Mouse (Mus musculus): ENCODE measurements around the gene Ccdc74a. TPM values are rescaled to one million over a fixed set of nuclear protein-coding genes. Genes with fewer than 3 reads are reported as not detected.

Gene Ccdc74a
- polyA plus RNA-seq, 1 experiment from 2014 or later: 18.0 TPM

Other genes starting within 250 kb of the Ccdc74a start
- gene Snap29, start 240.5 kb upstream of the Ccdc74a start, polyA plus RNA-seq (2015; fragmentation: Nextera tagmentation; extraction: Ambion mirVana): 24.2 and 24.4 TPM in 2 replicates
- gene Pi4ka, start 240.2 kb upstream of the Ccdc74a start, polyA plus RNA-seq (2015; fragmentation: Nextera tagmentation; extraction: Ambion mirVana): 58.1 and 70.6 TPM in 2 replicates
- gene Crkl, start 194.5 kb upstream of the Ccdc74a start, polyA plus RNA-seq (2015; fragmentation: Nextera tagmentation; extraction: Ambion mirVana): 74.3 and 74.6 TPM in 2 replicates
- 13.4 and 14.8 TPM in 2 replicates for gene Aifm3, start 156.9 kb upstream of the Ccdc74a start, polyA plus RNA-seq (2015; fragmentation: Nextera tagmentation; extraction: Ambion mirVana)
- 140 and 149 TPM in 2 replicates for gene Lztr1, start 137.8 kb upstream of the Ccdc74a start, polyA plus RNA-seq (2015; fragmentation: Nextera tagmentation; extraction: Ambion mirVana)
- gene Thap7, start 115.3 kb upstream of the Ccdc74a start, polyA plus RNA-seq (2015; fragmentation: Nextera tagmentation; extraction: Ambion mirVana): 65.1 and 65.8 TPM in 2 replicates
- gene Lrrc74b, start 85.2 kb upstream of the Ccdc74a start, polyA plus RNA-seq (2015; fragmentation: Nextera tagmentation; extraction: Ambion mirVana): 1.7 and 1.8 TPM in 2 replicates
- 3.0 and 3.2 TPM in 2 replicates for gene P2rx6, start 84.6 kb upstream of the Ccdc74a start, polyA plus RNA-seq (2015; fragmentation: Nextera tagmentation; extraction: Ambion mirVana)
- gene Slc7a4, start 63.3 kb upstream of the Ccdc74a start, polyA plus RNA-seq (2015; fragmentation: Nextera tagmentation; extraction: Ambion mirVana): 53.9 and 54.6 TPM in 2 replicates
- 23.6 and 30.4 TPM in 2 replicates for gene Smpd4, start 27.1 kb upstream of the Ccdc74a start, polyA plus RNA-seq (2015; fragmentation: Nextera tagmentation; extraction: Ambion mirVana)
- gene Med15, start 86.4 kb downstream of the Ccdc74a start, polyA plus RNA-seq (2015; fragmentation: Nextera tagmentation; extraction: Ambion mirVana): 43.2 and 52.6 TPM in 2 replicates
- 90.2 and 98.7 TPM in 2 replicates for gene Klhl22, start 113.1 kb downstream of the Ccdc74a start, polyA plus RNA-seq (2015; fragmentation: Nextera tagmentation; extraction: Ambion mirVana)
- 1.4 TPM in 2 replicates for gene Scarf2, start 150.8 kb downstream of the Ccdc74a start, polyA plus RNA-seq (2015; fragmentation: Nextera tagmentation; extraction: Ambion mirVana)
- 3.3 and 3.9 TPM in 2 replicates for gene B830017H08Rik, start 186.7 kb downstream of the Ccdc74a start, polyA plus RNA-seq (2015; fragmentation: Nextera tagmentation; extraction: Ambion mirVana)
- 3.5 and 3.8 TPM in 2 replicates for gene Car15, start 191.9 kb downstream of the Ccdc74a start, polyA plus RNA-seq (2015; fragmentation: Nextera tagmentation; extraction: Ambion mirVana)
- 0.29 and 0.36 TPM in 2 replicates for gene Gm20518, start 245.2 kb downstream of the Ccdc74a start, polyA plus RNA-seq (2015; fragmentation: Nextera tagmentation; extraction: Ambion mirVana)
- 0.05 TPM in 1 of 2 replicates, not detected in the other for gene Tssk1, start 247.8 kb downstream of the Ccdc74a start, polyA plus RNA-seq (2015; fragmentation: Nextera tagmentation; extraction: Ambion mirVana)

All from hindbrain, embryonic 16.5 days (tissue).